Mouse (Mus musculus) left cerebral cortex, postnatal 14 days (tissue): ENCODE results near the gene Gtf3c5. TPM values are rescaled to one million over a fixed set of nuclear protein-coding genes. Genes with fewer than 3 reads are reported as not detected.

Experiments used
- DNase-seq, 2 experiments: peaks; one replicate each; pipeline ENCODE4 v3.0.0; 2021 to 2022; ENCODE audit warnings: low spot score in 2 of 2, mixed read lengths in 1 of 2
- intact Hi-C: fragments of 180-260 bp; cut with DNase I; formaldehyde crosslinking; loops from one replicate; pipeline ENCODE4 v1.15.1; 2025
- total RNA-seq, 2 experiments: library from RNA; stranded (reverse); gene quantifications; 2 replicates each; pipeline ENCODE4 v1.2.3; 2021

Gene Gtf3c5
- total RNA-seq, 2 experiments from 2014 or later, result 15.8 to 17.6 TPM

DNA sequence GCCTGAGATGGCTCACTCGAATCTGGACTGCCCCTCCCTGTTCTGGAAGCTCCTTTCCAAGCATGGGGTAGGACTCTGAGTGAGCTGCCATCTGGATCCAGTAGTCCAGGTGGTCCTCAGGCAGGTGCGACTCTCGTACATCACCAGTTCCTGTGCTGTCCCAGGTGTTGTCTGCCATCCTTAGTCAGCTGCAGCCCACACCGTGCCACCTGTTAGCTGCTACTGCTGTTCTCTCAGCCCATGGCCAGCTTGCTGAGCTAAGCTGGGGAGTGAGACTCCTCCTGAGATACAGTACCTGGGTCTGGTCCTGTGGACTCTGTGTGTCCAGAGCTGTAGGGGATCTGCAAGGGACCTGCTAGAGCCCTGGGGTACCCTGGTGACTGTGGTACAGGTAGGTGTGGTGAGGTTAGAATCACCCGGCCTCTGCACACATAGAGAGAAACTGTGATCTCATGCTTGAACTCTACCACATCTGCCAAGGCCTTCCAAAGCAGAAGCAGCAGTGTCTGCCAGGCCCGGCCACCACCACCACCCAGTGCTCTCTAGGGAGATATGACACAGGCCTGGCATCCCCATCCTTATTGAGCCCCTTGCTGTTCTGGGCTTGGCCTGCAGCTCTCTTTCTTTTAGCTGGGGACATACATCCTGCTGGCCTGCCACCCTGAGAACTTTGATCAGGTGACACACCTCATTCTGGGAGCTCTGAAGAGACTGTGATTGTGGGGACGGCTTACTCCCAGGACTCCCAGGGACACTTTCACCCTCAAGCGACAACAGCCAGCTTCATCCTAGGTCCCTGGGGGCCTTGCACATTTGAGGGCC lies 45.3 kb downstream of the Gtf3c5 start:
- DNase-seq, result no peak

DNA sequence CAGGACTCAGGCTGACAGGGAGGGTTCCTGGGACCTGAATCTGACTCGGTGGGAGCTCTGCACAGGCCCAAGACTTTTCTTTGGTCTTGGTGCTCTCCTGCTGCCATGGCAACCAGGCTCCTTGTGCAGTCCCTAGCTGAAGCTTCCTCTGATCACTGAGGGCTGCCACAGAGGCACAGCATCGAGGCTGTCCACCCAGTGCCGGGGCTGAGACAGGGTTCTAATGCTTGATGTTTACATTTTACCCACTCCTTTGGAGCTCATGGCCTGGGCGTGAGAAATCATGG lies 46.0 kb downstream of the Gtf3c5 start:
- DNase-seq, result no peak
- intact Hi-C loops, result no loop called here

More for the DNA sequence above, 45.3 kb downstream of the Gtf3c5 start:
- intact Hi-C loops, result no loop called here

DNA sequence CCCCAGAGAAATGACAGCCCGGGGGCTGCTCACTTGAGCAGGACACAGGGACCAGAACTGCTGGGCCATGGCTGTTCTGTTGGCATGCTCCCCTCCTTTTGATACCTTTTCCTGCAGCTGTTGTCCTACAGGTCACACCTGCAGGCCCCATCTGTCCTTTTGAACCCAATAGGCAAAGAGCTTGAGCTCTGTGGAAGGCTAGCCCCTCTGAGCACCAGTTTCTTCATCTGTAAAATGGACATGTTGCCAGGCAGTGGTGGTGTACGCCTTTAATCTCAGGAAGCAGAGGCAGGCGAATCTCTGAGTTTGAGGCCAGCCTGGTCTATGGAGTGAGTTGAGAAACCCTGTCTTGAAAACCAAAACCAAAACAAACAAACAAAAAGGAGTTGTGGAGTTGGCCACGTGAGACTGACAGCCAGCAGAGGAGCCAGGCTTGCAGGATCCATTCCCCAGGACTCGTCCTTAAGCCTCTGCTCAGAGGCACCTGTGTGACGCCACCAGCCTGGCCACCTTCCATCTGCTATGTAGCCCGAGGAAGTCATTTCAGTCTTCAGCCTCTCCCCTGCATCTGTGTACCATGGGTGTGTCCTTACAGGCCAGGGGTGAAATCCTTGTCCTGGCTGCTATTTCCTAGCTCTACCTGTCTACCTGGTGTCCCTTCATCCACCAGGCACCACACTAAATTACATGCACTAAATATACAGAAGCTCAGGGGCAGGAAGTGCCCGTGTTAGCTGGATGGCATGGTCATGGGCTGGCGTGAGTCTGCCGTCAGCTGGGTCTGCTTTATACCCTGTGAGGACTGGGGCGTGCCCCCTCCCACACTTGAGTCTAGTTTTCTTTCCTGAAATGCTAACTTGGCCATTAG lies 46.6 kb downstream of the Gtf3c5 start:
- intact Hi-C loops, result no loop called here
- no peak for DNase-seq

DNA sequence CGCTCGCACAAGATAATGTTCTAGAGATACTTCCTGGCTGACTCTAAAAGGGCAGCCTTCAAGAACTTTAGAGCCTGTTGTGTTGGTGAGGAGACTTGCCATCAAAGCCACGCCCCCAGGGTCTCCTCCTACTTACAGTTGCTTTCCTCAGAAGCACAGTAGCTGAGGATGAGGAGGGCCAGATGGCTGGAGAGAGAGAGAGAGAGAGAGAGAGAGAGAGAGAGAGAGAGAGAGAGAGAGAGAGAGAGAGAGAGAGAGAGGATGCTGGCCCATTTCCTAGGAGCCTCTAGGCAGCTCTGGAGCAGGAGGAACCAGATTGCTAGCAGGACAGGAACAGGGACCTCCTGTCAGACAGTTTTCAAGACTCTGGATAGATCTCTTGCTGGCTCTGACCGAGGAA lies 47.4 kb downstream of the Gtf3c5 start:
- intact Hi-C loops, result no loop called here
- DNase-seq, result no peak

DNA sequence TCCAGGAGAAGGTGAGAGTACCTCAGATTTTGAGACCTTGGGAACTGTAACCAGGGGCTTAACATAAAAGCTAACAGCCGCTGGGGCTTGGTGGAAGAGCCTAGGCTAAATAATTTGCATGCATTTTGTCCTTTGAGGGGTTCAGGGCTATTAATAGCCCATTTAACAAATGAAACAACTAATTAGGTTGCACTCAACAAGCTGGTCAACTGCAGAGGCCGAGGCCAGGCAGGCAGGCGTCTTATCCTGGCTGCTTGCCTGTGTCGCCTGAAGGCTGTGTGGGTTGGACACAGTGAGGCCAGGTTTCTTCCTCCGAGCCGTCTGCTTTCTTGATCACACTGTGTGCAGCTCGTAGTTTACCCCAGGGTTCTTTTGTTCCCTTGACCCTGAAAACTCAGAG lies 47.9 kb downstream of the Gtf3c5 start:
- intact Hi-C loops, result no loop called here
- peak; percentile 66 to 71 for DNase-seq

DNA sequence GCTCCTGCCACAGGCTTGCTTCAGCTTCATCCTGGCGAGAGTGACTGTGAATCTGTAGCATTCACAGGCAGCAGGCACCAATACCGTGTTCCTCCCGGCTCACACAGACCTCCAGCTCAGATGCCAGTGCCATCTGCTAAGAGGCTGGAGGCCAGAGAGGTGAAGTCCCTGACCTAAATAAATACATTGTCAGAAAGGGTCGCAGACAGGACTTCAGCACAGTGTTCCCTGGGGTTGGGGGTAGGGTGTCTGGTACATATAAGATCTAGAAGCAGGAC lies 48.3 kb downstream of the Gtf3c5 start:
- intact Hi-C loops, result no loop called here
- DNase-seq, result no peak

DNA sequence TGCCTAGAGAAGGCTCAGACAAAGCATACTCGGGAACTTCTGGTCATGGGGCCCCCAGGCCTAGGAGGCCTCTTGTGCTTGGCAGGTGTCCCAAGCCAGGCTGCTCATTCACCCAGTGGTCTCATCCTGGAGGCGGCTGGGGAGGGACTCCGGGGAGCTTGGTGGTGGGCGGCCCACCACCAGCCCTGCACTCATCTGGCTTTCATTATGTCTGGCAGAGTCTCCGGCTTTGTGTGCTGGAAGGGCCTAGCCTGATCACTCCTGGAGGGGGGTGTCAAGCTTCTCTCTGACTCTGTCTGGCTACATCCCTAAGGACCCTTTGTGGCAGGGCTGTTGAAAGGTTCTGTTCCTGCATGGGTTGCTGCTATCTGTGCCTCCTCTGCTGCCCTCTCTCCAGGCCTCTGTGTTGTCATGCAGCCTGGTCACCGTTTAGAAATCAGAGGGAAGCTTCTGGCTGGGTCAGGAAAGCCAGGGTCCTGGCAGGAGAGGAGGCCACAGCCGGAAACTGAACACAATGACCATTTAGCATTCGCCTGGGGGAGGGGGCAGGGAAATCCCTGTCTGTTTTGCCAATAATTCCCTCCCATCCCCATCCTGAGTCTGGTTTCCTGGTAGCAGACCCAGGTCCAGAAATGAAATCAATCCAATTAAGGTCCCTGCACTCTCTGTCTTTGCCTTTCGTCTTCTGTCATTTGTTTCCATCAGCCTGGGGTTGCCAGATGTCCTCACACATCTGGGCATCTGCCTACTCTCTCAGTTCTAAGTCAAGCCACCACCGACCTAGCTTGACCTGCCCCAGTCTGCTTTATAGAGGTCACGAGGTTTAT lies 48.9 kb downstream of the Gtf3c5 start:
- intact Hi-C loops, result no loop called here
- no peak for DNase-seq

DNA sequence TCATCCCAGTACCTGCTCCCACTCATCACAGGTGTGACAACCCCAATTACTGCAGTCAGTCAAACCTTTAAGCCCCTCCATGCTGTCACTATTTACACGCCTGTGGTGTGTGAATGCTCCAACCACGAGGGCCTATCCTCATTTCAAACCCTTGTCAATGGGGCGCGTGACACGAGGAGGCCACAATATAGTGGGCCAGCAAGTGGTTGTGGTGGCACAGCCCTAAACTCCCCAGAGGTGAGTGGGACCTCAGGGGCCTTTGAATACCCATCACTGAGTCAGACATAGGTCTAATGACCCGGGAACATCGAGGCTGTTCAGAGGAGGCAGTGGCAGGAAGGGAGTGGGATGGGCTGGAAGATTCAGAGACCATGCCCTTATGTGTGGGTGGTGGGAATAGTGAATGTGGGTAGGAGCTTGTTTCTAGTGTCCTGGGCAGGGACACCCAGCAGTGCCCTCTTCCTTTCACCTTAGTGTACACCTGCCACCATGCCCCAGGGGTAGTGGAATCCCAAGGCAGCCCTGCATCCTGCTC lies 49.6 kb downstream of the Gtf3c5 start:
- no peak for DNase-seq
- intact Hi-C loops, result no loop called here

DNA sequence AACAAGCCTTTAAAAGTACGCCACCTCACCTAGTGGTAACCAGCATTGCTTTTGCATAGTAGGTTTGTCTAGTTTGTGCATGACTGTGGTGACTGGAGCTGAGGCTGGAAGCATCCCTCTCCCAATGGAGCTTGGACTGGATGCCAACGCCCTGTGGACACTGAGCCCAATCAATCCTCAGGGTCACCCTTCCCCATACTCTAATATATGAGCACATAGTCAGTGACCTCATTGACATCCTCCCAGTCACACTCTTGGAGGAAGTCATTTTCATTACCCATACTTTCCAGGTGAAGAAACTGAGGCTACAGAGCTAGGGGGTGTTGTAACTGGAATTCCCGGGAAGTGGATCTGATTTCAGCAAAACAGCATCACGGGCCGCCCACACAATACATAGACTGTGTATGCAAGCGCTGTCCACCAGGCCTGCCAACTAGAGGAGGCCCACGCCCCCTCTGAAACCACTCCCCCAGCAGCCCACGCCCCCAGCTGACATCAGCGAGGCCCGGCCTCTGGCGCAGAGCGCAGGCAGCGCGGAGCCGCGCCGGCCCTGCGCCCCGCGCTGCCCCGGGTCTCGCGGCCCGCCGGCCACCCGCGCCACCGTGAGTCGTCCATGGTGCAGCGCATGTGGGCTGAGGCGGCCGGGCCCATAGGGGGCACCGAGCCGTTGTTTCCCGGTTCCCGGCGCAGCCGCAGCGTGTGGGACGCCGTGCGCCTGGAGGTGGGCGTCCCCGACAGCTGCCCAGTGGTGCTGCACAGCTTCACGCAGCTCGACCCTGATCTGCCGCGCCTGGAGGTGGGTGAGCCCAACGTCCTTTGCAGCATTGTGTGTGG lies 50.4 kb downstream of the Gtf3c5 start:
- DNase-seq, result peak; percentile 84 to 94
- intact Hi-C loops, result no loop called here

DNA sequence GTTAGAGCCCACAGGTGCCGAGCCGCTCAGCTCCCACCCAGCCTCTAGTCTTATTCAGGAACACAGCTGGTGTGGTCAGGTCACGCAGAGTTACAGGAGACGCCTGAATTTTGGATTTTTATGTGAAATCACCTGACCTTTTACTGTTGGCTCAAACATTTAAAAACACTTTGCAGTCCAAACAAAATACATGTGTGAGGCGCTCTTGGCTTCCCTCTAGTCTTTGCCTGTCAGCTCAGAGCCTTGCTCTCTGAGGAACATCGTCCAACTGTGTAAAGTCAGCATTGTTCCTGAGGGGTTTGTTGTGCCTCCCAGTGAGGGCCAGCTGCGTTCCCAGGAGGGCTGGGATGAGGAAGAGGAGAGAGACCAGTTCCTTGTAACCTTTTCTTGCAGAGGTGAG lies 53.2 kb downstream of the Gtf3c5 start:
- no peak for DNase-seq
- intact Hi-C loops, result no loop called here

DNA sequence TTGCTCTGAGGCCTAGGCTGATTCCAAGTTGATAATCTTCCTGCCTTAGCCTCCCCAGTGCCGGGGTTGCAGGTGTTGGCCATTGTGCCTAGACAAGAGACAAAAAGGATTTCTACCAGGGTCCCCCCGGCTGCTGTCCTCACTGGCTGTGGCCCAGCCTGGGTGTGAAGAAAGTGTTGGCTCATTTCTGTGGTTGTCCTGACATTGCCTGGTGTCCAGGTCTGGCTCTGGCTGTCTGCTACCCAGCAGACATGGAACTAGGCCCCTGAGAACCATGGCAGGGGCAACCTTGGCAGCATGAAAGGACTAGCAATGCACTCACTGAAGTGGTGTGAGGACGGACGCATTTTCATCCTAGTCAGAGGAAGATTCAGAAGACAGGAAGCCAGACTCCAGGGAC lies 53.7 kb downstream of the Gtf3c5 start:
- DNase-seq, result no peak
- intact Hi-C loops, result no loop called here

DNA sequence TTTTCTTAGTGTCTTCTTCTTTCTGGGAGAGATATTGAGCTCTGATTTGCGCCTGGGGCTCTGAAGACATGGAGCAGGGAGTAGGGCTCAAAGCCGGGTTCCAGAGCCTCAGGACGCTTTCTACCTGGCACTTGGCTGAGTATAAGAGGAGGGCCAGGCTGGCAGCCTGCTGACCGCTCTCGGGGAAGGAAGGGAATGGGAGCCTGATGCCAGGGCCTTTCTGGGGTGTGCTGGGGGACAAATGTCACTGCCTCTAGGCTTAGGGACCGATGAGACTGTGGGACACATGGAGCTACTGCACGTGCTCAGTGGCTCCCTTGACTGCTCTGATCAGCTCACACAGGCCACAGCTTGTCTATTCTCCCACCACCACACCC lies 55.2 kb downstream of the Gtf3c5 start:
- intact Hi-C loops, result no loop called here
- no peak for DNase-seq

DNA sequence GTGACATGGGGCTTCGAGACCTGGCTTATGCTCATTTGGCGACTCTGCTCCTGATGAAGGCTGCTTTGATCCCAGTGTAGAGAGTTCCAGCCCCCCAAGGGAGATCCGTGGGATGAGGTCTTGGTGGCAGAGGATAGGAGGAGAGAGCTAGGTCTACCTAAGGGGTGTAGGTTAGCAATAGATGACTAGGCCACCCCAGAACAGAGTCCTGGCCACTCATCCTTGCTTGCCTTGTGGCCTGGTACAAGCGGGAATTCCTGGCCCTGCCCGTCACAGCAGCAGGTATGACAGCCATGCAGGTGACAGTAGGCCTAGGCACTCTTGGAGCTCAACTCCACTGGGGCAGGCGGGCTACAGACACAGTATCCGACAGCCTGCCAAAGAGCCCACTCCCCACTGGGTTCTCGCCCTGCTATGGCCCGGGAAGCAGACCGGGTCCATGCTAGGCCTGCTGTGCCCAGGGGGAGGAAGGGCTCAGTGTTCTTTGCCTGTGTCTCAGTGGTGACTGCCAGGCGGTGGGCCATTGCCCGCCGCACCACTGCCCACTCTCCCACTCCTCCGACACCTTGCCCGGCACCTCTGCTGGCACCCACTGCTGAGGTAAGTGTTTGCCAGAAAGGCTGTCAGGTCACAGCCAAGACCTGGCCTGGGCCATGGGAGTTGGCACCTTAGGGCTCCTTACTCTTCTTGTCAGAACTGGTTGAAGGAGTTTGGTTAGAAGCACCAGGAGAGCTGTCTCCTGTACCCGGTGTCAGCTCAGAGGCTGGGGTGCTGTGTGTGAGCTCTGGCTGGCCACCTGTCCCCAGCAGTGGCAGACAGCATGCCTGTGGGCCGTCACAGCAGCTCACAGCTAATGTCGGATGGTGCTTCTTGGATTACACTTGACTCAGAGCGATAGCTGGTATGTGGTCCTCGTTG lies 55.9 kb downstream of the Gtf3c5 start:
- intact Hi-C loops, result no loop called here
- DNase-seq, result no peak

DNA sequence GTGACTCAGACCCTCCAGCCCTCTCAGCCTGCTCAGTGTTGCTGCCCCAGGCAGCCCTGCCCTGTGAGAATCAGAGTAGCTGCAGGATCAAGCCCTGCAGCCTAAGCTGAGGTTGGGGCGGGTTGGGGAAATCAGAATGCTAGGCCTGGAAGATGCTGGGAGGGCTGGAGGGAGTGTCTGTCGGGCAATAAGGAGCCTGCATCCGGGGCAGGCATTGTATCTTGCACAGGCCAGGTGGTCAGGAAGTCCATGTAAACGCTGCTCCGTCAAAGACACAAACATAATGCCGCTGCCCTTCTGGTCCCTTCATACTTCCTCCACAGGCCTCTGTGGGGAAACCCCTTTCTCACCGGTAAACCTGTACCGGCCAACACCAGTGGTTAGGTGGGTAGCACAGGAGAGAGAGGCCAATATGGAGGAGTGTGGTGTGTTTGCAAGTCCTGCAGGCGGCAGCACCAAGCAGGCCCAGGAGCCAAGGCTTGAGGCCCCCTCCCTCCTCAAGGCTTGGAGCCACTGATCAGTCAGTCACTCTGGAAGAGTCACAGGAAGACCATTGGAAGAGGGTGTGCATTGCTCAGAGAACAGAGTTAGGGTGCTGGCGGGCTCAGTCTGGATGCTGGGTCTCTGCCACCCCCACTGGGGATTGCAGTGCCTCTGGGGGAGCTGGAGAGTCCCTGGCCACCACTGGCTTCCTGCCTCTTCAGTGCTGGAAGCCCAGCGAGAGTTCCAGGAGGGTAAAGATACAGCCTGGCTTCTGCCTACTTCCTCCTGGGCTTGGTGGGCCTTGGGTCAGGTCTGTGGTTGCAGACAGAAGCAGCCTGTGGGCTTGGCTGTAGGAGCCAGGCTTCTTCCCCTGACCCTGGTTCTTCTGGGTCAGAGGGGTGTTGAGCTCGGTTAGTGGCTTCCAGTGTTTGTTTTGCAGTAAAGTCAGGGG lies 57.3 kb downstream of the Gtf3c5 start:
- intact Hi-C loops, result no loop called here
- DNase-seq, result no peak

DNA sequence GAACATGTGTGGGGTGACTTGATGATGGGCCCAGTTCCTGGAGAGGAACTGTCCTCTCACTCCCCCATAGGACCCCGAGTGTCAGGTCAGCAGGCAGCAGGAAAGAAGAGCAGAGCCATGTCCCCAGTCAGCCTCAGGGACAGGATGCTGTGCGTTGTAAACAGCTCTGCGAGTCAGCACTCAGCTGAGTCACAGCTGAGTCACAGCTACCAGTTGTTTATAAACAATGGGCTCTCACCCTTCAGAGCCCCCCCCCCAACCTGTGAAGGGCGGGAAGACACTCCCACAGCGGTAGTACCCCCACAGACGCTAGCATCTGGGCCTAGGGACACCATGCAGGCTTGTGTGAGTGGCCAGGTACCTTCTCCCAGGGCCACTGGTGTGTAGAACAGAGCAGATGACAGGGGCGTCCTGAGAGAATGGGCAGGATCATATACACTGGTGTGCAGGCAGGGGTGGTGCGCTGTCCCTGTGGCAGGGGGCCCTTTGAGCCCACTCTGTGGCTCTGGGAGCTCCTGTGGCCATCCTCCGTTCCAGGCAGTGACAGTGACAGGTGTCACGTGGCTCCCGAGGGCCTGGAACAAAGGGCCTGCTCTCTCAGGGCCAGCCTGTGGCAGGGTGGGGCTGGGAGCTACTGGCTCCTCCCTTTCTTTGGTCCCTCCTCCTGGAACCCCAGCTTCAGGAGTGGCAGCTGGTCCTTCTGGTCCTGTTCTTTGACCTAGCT lies 58.2 kb downstream of the Gtf3c5 start:
- peak in 1 of 2 experiments; percentile 25 for DNase-seq
- intact Hi-C loops, result no loop called here

DNA sequence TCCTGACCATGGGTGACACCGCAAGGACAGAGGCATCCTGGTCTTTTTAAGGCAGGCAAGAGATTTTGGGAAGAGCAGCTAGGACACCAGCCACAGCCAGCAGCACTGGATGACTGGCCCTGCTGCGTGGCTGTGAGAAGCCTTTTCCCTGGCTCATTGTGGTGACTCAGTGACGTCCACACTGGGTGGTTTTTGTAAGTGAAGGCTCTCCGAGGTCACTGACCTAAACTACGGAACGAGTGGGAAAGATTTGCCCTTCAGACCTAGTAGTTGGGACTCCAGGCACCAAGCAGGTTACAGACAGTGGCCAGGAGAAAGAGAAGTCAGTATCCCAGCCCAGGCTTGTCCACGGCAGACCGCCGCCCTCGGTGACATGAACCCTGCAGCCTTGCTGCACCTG lies 59.1 kb downstream of the Gtf3c5 start:
- intact Hi-C loops, result no loop called here
- DNase-seq, result peak in 1 of 2 experiments; percentile 3
